Mouse (Mus musculus): ENCODE results near the gene Gbgt1.

DNA sequence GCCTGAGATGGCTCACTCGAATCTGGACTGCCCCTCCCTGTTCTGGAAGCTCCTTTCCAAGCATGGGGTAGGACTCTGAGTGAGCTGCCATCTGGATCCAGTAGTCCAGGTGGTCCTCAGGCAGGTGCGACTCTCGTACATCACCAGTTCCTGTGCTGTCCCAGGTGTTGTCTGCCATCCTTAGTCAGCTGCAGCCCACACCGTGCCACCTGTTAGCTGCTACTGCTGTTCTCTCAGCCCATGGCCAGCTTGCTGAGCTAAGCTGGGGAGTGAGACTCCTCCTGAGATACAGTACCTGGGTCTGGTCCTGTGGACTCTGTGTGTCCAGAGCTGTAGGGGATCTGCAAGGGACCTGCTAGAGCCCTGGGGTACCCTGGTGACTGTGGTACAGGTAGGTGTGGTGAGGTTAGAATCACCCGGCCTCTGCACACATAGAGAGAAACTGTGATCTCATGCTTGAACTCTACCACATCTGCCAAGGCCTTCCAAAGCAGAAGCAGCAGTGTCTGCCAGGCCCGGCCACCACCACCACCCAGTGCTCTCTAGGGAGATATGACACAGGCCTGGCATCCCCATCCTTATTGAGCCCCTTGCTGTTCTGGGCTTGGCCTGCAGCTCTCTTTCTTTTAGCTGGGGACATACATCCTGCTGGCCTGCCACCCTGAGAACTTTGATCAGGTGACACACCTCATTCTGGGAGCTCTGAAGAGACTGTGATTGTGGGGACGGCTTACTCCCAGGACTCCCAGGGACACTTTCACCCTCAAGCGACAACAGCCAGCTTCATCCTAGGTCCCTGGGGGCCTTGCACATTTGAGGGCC, 41.5 kb downstream of the Gbgt1 start:
- TF ChIP-seq CTCF (IDR thresholded peaks at IDR 0.05; ENCODE audit: borderline replicate concordance, control insufficient read depth, extremely low read depth, insufficient read depth, low read length, poor library complexity) (no peak), POLR2A (IDR thresholded peaks at IDR 0.05; ENCODE audit: control insufficient read depth, extremely low read depth, insufficient read depth, low read length, poor library complexity) (no peak)

Data from thymus, adult 2 months (tissue).